Mouse (Mus musculus): ENCODE measurements at regions not wholly inside any gene's neighbourhood (a gene's known extent, or its start where the extent isn't known, plus 50 kb on each side); places are given as distances from the start of the nearest gene placed in this dataset.

DNA sequence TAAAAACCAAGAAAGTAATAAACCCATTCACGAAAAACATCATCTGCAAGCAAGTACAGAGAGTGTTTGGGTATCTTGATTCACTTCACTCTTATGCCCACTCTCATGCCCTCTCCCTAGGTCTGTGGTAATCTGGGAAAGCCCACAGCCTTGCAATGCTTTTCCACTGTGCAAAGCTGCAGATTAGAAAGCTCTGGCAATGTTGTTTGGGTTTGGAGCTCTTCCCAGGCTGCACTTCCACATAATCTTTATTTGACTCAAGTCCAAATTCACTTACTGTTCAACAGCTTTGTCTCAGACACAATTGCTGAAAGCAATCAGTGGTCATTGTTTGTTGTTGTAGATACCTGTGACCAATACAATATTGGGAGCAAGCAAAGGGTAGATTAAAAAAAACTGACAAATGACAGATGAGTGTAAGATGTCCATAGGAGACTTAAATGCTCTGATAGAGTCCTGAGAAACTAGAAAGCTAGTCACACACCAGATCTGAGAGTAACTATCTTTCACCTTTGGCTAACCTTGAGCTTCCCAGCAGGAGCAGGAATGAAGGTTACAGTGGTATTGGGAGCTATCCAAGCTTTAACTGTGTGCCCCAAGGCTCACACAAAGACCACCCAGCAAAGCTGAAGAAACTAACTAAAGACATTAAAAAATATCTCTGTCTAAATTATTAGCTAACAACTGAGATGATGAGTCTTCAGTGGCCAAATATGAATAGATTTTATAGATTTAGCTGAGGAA lies 325.7 kb upstream of the Klf12 start:
- DNase-seq (ENCODE audit: low spot score) = peak; percentile 12

DNA sequence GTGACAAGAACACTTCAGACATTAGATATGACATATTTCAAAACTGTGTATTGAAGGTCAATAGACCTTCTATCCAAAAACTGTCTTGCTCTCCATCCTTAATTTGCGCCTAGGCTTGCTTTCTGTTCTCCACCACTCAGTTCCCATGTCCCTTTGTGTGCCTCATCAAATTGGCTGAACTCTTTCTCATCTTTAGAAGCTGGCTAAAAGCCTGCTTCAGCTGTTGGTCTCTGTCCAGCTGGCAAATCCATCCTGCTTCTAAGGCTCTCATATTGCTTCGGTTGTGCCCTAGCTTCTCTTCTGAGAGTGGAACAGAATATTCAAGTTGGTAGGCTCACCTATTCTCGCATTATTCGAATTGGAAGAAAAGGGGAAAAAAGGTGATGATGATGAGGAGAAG lies 322.6 kb upstream of the Klf12 start:
- peak; percentile 6 for DNase-seq (ENCODE audit: low spot score)

DNA sequence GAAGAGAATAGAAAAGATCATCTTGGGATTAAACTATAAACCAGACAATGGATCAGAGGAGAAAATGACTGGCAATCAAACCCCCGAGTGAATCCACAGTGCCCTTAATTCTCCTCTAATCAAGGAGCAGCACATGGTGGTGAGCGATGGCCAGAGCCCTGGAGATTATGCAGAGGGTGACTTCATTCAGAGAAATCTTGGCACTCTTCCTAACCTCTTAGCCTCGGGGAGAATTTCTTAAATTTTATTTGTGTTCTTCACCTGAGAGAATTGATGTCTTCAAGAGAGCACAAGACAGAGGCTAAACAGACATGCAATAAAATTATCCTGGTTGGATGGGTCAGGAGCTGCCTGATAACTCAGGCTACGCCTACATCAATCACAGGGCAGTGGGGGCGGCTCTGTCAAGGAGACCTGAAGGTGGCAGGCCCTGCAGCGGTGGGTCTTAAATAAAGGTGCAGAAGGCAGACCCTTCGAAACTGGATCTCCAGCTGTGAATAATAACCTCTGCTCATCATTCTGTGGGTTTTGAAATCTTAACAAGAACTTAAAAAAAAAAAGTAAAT lies 316.5 kb upstream of the Klf12 start:
- DNase-seq (ENCODE audit: low spot score) = no peak

DNA sequence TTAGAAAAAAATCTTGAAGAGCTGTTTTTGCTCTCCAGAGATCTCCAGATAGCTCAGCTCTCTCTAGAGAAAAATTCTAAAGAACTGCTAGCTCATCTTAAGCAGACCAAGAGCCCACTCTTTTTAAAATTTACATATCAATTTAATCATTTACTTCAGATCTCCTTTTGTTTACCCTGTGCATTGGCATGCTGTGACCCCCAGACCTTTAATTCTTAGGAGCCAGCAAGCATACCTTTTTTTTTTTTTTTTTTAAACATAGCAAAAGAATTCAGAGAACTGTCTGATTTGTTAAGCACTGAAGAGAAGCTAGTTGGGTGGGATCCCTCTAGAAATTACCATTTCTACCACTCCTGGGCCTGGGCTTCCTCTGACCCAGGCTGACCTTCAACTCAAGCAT lies 285.5 kb upstream of the Klf12 start:
- no peak for DNase-seq (ENCODE audit: low spot score)

DNA sequence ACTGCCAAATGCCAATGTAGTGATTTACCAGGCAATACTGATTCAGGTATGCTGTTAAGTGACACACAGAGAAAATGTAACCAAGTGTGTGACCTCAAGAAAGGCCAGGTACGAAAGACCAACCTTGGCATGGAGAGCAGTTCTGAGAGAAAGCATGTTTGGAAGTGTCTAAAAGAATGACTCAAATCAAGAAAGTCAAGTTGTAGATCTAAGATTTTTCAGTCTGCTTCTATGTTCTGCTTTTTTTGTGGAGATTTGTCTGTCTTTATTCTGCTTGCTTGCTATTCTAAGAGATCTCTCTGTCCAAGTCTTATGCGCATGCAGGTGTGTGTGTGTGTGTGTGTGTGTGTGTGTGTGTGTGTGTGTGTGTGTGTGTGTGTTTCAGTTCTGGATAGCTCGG lies 277.4 kb upstream of the Klf12 start:
- no peak for DNase-seq (ENCODE audit: low spot score)

DNA sequence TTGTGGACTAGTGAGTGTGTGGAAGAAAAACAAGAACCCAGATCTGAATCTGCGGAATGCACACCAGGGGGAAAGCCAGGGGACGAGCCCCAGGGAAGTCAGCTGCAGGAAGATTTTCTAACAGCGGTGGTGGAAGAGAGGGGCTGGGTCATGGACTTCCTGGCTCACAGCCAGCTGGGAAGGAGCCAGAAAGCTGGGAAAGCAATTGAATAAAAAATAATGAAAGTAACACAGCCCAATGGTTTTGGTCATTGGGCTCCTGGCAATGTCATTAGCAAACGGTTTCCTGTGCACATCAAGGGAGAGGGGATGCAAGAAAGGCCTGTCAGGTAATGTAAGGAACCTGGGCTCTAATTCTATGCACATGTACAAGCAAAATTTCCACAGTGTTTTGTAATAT lies 273.9 kb upstream of the Klf12 start:
- DNase-seq (ENCODE audit: low spot score) = peak; percentile 13

DNA sequence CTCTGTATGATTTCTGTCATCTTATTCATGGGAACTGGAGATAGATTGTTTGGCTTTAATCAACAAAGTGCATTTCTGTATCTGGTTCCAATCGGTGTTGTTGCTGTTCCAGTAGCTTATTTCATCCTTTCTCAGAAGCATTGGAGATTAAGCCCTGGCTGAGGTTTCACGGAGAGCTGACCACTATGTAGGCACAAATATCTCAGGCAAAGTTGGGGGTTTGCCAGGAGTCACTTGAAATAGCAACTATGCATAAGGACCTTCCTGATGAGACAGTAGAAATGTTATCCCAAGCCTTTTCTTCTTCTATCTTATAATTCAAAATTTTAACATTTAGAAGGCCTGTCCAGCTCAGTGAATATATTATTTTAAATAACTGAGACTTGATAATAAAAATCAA lies 268.0 kb upstream of the Klf12 start:
- DNase-seq (ENCODE audit: low spot score) = no peak

DNA sequence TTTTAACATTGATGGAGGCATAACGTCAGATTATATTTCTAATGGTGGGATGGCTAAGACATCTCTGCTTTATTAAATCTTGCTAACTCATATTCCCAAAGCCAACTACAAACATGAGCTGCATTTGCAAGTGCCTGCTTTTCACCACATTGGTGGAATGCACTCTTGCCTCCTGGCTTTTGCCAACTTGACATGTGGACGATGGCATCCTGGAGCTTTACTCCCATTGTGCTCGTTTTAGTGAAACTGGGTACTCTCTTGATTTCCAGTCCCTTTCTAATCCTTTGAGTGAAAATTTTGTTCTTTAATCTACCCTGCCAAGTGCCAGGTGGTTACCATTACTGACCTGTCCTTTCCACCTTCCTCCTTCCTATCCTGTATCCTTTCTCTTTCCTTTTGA lies 265.8 kb upstream of the Klf12 start:
- no peak for DNase-seq (ENCODE audit: low spot score)

DNA sequence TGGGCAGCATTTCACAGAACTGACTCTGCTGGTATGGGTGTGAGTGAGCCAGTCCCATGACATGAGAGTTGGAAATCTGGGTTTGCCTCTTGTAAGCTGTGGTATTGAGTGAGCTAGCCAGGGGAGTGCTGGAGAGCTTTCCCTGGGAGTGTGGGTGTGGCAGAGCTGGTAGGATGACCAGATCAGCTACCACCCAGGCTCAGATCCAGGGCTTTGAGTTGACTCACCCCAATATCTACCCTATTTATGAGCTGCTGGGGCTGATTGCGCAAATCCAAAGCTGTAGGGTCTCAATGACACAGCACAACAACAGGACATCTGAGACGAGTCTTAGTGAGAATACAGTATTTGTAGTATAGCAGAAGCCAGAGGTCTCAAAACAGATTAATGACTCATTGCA lies 245.7 kb upstream of the Klf12 start:
- no peak for DNase-seq (ENCODE audit: low spot score)

DNA sequence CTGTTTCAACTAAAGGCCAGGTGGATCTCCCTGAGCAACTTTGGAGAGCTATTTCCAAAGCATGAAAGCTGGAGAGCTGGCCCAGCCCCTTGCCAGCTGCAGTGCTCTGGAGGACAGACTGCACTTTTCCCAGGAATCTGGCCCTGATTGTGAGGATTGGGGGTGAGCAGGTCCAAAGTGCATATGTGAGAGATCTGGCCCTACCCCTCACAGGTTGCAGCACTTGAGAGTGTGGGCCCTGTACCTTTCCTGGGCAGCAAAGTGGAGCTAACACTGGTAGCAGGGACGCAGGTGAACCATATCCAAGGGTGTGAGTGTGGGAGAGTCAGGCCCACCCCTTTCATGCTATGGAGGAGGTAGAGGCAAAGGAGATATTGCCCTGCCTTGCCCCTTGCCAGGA lies 245.3 kb upstream of the Klf12 start:
- DNase-seq (ENCODE audit: low spot score) = no peak

DNA sequence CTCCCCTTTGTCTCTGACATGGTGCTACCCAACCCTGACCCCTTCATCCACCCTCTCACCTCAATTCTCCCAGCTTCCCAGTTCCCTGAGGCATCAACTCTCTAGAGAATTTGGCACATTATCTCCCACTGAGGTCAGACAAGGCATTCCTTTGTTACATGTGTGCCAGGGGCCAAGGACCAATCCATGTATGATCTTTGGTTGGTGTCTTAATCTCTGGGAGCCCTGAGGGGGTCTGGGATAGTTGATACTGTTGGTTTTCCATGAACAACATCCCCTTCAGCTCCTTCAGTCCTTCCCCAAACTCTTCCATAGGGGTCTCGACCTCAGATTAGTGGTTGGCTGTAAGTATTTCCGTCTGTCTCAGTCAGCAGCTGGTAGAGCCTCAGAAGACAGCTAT lies 224.9 kb upstream of the Klf12 start:
- no peak for DNase-seq (ENCODE audit: low spot score)

DNA sequence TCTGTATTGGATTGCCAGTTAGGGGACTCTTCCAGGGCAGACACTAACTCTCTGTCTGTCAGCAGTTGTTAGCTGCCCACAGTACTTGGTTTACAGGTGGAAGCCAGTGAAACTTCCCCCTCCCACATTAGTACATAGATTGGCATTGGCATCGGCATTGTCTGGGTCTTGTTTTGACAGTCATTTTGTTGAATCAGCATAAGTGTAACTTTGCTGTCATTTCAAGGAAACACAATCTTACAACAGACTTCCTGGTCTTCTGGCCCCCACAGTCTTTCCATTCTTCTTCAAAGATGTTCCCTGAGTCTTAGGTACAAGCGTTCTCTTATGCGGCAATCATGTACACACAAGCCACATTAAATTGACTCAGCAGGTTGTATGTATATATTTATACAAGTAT lies 223.6 kb upstream of the Klf12 start:
- DNase-seq (ENCODE audit: low spot score) = no peak

DNA sequence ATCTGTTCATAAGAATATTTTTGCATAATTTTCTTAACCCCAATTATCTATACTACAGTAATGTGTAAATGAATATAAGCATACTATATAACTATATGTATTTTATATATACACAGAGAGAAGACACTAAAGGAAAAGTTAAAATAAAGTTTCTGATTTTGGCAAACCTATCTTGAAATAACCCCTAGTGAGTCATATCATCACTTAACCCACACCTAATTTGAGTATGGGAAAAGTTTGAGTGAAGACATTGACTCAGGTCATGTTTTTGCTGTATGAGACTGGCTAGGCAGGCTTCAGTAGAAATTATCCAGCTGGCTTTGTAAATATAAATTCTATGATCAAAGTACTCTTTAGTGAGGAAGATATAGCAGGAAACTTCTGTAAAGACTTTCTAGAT lies 223.1 kb upstream of the Klf12 start:
- no peak for DNase-seq (ENCODE audit: low spot score)

DNA sequence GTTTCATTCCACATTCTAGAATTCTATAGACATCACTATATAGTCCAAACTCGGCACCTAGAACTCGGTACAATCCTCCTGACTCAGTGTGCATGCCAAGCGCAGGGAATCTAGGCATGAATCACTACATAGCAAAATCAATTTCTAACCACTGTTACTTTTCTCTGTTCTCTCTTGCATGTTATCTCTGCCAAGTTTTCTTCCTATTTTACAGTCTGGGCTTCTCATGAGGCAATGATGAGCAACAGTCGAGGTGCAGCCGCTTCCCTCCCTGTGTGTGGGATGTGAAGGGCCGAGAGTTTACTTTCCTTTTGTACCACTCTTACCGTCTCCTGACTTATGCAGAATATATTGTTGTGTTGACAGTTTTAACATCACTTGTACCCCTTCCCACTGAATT lies 204.4 kb upstream of the Klf12 start:
- no peak for DNase-seq (ENCODE audit: low spot score)

DNA sequence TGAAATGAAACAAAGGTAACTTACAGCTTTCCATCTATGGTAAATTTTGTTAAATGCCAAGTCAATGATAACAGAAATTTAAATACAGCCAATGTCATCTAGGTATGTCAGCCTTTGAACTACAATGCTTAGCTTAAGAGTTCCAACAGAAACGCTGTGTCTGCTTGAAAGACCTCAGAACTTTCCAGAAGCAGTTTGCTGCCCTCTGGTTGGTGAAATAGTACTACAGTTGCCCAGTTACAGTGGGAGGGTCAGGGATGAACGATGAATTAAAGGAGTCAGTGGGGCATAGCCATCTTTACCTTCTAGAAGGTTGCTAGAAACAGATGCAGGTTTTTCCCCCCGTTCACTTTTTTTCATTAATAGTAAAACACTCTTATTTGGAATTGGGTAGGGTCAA lies 201.0 kb upstream of the Klf12 start:
- DNase-seq (ENCODE audit: low spot score) = no peak

DNA sequence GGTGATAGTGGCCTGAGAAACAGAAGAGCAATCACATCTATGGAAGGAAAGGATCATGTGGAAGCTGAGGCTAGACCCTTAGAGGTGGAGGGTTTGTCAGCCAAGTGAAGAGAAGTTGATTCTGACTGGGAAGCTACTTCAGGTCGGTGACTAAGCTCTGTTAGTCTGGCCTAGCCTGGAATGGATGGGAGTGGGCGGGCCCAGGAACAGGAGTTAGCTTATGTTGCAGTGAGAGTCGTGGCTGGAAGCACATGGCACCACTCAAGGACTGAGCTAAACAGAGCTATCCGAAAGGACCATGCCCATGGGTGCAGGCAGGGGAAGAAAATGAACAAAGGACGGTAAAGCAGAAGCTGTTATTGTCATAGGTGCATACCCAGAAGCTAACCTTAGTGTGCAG lies 199.6 kb upstream of the Klf12 start:
- no peak for DNase-seq (ENCODE audit: low spot score)

DNA sequence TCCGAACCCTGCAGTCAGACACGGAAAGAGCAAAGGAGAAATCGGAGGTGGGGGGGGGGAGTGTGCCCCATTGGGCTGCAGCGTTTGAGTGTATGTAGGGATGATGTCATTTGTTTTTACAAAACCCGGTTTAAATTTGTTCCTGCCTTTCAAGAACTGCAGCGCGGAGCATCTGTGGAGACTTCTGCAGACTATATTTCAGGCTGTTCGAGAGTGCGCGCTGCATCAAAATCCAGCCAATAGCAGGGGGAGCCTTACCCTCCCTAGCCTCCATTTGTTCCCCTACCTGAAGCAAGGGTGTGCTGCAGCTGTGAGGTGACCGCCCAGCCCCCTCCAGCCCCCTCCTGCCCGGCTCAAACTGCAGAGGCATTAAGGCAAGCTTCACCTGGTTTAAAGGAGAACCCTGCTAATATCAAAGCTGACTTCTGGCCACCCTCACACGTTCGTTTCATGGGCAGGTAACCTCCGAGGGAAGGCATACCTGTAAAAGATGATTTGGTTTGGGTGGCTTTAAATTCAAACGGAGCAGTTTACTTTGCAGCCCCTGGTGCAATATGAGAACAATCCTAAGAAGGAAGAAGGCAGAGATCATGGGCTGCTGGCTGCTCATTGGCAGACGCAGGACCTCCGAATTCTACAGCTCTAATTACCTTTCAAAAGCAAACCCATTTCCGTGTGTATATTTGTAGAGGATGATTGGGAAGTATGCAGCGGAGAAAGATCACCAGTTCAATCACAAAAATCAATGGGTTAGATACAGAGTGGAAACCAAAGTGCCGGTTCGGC lies 193.3 kb upstream of the Klf12 start:
- DNase-seq (ENCODE audit: low spot score) = no peak

DNA sequence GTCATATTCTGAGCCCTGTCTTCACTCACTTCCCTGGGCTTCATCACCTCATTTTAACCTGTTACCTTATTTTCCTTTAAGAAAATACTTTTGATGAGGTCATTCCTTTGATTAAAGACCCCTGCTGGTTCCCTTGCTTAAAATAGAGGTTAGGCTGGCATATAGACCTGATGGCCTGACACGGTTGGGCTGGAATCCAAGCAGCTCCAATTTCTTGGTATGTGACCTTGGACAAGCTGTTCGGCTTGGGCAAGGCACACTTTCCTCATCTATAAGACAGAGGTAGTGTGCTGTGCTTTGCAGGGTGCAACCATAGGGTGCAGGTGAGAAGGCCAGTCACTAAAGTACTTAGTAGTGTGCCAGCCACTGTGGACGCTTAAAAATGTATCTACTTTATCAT lies 183.8 kb upstream of the Klf12 start:
- no peak for DNase-seq (ENCODE audit: low spot score)

DNA sequence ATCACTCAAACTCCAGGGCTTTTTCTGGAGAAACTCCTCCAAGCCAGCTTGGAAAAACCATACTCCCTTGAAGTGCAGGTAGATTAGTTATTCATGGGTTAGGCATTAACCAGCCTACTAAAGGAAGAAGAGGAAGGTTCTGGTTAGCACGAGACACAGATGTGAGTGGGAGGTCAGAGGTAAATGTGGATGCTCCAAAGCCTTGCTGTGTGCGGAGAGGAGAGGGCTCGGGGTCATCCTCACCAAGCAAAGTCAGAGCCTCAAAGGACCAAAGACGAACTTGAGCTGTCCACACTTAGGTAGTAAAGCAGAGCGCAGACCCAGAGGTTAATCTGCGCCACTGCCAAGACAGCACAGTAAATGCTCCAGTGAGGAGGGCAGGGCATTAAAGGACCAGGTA lies 177.8 kb upstream of the Klf12 start:
- no peak for DNase-seq (ENCODE audit: low spot score)

DNA sequence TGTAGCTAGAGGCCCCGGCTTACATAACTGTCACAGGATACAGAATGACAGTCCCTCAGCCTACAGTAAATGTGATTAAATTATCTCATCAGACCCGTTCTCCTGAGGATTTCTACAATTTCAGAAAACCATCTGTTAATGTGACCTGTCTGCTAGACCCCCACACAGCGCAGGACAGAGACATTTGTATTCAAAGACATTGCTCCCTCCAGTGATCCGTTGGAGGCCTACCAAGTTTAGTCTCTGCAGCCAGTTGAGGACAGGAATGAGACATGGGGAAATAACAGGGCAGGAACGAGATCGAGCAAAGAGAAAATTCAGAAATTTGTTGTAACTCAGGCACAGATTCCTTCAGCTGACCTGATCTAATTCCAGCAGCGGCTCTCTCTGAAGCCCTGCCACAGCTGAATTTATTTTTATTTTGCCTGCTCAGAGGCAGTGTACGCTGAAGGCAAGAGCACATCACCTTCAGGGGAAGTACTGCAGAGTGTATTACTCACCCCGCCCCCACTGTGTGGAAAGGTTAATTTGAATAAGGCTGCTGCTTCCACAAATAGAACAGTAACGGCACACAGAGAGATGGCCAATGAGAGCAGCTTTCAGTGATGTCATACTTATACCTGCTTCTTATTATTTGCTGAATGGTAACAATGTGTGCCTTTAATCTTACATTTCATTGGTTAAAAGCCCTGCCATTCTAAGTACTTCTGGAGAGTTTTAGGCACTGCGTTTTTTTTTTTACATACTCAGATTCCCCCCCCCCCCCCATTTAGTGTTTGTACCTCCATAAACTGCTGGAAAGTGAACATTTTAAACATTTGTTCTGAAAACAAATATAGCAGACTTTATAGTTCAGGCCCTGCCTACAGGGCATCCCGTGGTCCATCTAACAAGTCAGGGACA lies 176.9 kb upstream of the Klf12 start:
- DNase-seq (ENCODE audit: low spot score) = peak; percentile 6

DNA sequence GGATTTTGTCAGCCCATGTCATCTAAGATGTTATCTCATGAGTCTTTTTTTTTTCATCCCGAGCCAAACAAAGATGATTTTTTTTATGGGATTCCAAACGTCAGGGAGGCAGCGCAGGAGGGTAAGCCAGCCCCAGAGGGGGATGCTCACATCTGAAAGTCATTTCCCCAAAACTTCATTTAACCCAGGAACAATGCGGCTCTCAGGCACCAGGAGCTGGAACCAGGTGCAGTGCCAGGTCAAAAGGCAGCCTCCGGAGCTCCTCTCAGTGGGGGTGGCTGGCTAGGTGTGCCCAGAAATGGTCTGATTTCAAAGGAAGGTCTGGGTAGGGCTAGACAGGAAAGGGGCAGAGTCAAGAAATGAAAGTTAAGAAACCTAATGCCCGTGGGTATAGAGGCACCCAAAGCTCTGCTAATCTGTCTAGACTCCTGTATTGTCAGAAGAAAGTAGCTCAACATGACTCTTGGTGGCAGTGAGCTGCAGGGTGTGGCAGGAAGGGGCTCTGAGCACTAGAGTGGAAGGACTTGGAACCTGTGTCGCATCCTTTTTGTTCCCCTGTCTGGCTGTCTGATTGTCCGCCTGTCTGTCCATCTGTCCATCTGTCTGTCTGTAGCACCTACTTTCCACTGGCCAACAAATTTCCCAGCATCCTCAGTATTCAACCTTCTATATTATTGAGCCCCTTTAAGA lies 175.3 kb upstream of the Klf12 start:
- DNase-seq (ENCODE audit: low spot score) = no peak
